Mouse (Mus musculus) central nervous system, embryonic 14 days (tissue): ENCODE results near the gene Frs2. TPM values are rescaled to one million over a fixed set of nuclear protein-coding genes. Genes with fewer than 3 reads are reported as not detected.

Experiments used
- polyA plus RNA-seq: library from polyadenylated mRNA; depleted of rRNA; stranded (reverse); fragments of >200 nt; gene quantifications from 2 replicates; pipeline ENCODE4 v1.2.3, GENCODE M21; 2012; rRNA removed

Frs2 gene
- 33.9 and 34.8 TPM in 2 replicates for polyA plus RNA-seq

GRCm38 (mm10) chr10:117148361-117149003 lies at the start of gene Frs2:
Gene Frs2 (minus strand): TSS chr10:117148534.

DNA sequence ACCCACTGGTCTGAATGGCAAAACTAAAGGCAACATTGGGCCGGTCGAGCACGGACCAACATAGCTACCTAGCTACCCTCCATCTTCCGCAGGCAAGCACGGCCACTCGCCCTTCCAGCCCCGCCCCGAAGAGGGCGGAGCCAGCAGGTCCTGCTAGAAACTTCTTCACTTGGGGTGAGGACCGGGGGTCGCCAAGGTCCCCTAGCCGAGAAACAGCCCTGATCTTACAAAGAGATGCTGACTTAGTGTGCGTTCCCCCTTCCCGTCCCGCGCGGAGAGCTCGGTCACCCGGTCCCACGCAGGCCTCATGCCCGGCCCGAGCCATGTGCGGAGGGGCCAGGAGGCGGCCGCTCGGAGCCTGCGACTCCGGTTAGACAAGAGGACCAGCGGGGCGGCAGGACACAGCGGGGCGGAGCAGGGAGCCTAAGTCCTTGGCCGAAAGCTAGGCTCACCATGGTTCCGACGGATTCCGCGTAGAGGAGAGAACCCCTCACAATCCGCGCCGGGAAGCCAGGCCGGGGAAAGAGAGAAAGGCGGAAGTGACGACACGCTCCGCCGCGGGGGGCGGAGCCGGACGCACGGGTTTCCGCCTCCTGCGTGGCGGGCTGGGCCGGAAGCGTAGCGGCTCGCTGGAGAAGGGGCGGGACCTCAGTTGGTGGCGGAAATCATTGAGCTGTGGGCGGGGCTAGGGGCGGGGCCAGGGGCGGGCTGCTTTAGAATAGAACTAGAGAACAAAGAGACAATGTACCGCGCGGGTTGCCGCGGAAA lies 84.9 kb downstream of the Frs2 start, which contains the start of gene Cct2:
Gene Cct2 (minus strand): TSS at position 561 of the 768 bp plus-strand sequence.

DNA sequence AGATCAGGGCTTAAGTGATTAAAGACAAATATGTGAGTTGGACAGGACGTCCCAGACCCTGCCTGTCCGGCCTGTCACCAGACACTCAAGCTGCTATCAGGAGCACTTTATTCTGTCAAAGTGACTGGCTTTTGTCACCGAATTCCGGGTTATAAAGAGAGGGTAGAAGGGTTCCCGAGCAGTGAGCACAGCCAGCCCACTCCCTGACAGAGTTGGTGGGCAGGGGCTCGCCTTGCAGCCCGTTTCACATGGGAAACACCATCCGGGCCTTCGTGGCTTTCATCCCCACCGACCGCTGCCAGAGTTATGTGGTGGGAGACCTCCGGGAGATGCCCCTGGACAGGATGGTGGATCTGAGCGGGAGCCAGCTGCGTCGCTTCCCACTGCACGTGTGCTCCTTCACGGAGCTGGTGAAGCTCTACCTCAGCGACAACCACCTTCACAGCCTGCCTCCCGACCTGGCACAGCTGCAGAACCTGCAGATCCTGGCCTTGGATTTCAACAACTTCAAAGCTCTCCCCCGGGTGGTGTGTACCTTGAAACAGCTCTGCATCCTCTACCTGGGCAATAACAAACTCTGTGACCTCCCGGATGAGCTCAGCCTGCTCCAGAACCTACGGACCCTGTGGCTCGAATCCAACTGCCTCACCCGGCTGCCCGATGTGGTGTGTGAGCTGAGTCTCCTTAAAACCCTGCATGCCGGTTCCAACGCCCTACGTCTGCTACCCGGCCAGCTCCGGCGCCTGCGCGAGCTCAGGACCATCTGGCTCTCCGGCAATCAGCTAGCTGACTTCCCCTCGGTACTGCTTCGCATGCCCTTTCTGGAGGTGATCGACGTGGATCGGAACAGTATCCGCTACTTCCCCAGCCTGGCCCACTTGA lies 102.9 kb downstream of the Frs2 start, which contains the start of gene Lrrc10:
Gene Lrrc10 (plus strand): TSS at position 167 of the 882 bp plus-strand sequence.

Other genes starting within 250 kb of the Frs2 start
- gene Rab3ip, start 197.8 kb downstream of the Frs2 start, polyA plus RNA-seq, result 34.7 and 40.5 TPM in 2 replicates
- gene Gm10271, start 175.9 kb downstream of the Frs2 start, polyA plus RNA-seq, result not detected in 2 replicates
- 0.07 and 0.75 TPM in 2 replicates for gene Best3, start 162.2 kb downstream of the Frs2 start, polyA plus RNA-seq
- 0.05 TPM in 1 of 2 replicates, not detected in the other for gene Lrrc10, start 103.2 kb downstream of the Frs2 start, polyA plus RNA-seq
- 264 and 278 TPM in 2 replicates for gene Cct2, start 84.7 kb downstream of the Frs2 start, polyA plus RNA-seq
- 127 and 143 TPM in 2 replicates for gene Yeats4, start 76.0 kb upstream of the Frs2 start, polyA plus RNA-seq
- not detected in 2 replicates for gene 9530003J23Rik, start 90.2 kb upstream of the Frs2 start, polyA plus RNA-seq
- gene Lyz2, start 133.8 kb upstream of the Frs2 start, polyA plus RNA-seq, result 24.4 and 25.3 TPM in 2 replicates
- gene Lyz1, start 144.3 kb upstream of the Frs2 start, polyA plus RNA-seq, result 0.07 and 0.14 TPM in 2 replicates
- 155 and 172 TPM in 2 replicates for gene Cpsf6, start 231.5 kb upstream of the Frs2 start, polyA plus RNA-seq